Mouse (Mus musculus) pancreas, adult 10 weeks (tissue): ENCODE measurements around the gene Sgms2. TPM values are rescaled to one million over a fixed set of nuclear protein-coding genes. Genes with fewer than 3 reads are reported as not detected.

Source experiments
- polyA plus RNA-seq: library from polyadenylated mRNA; stranded (reverse); fragments of 350-450 nt; fragmentation: Illumina TruSeq; extraction: RNeasy Lipid Tissue Mini Kit (QIAGEN cat#74804); gene quantifications from one replicate; pipeline ENCODE4 v1.2.3, GENCODE M21; 2015; ENCODE audit warnings: low read depth, low replicate concordance; ENCODE audit not compliant: insufficient read depth

Gene Sgms2
- polyA plus RNA-seq, result 3.6 TPM

DNA sequence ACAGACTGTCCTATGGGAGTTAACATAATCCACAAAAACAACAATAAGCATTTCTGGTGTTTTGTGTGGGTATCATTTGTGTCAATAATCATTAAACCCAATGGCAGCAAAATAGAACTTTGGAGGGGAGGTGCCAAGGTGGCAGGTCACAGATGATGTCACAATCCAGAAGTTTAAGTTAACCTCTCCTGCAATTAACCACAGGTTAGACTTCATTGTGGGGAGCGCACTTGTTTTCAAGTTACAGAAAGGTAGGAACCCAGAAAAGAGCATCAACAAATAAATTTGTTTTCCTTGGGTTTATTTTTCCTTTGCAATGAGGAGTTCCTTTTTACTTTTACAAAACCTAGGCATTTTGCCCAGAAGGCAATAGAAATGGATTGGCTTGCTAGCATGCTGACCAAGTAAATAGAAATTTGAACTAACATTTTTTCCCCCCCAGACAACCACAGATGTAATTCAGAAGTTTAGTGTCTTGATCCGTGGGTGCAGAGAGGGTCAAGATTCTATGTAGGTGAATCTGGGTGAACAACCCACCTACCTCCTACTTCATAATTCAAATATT lies at the start of gene Sgms2:
TSS of gene Sgms2 (minus strand) at position 51 of the 565 bp plus-strand sequence.

DNA sequence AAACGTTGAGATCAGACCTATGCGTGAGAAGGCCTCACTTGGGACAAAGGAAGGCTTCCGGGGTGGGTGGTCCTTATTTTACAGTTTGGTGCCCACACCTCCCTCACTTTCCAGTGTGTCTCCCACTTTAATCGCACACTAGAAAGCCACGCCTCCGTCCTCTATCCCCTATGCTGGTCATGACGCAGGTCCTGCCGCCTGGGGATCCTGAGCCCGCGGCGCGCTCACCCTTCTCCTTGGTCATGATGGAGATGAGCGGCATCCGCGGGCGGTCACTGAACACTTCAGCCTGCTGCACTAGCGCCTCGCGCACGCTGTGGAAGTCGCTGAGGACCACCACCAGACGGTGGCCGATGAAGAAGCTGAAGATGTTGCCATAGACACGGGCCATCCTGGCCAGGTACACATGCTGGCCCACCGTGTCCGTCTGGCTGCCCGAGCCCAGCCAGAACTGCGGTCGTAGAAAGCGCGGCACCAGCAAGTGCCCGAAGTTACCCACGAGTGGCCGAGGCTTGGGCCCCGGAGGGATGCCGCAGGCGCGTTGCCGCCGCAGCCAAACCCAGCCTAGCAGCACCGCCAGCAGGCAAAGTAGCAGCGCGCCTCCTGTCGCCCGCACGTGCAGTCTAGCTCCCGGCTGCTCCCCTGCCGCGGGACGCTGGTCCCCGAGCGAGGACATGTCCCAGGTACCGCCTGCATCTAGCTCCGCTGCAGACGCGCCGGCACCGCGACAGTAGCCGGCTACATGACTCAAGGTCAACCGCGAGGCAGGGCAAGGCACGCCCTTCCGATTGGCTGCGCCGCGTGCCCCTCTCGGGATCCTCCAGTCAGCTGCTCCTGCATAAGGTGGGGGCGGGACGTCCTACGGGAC lies 188.5 kb downstream of the Sgms2 start, which contains the start of gene Cyp2u1:
TSS of gene Cyp2u1 (minus strand) at position 776 of the 868 bp plus-strand sequence.

DNA sequence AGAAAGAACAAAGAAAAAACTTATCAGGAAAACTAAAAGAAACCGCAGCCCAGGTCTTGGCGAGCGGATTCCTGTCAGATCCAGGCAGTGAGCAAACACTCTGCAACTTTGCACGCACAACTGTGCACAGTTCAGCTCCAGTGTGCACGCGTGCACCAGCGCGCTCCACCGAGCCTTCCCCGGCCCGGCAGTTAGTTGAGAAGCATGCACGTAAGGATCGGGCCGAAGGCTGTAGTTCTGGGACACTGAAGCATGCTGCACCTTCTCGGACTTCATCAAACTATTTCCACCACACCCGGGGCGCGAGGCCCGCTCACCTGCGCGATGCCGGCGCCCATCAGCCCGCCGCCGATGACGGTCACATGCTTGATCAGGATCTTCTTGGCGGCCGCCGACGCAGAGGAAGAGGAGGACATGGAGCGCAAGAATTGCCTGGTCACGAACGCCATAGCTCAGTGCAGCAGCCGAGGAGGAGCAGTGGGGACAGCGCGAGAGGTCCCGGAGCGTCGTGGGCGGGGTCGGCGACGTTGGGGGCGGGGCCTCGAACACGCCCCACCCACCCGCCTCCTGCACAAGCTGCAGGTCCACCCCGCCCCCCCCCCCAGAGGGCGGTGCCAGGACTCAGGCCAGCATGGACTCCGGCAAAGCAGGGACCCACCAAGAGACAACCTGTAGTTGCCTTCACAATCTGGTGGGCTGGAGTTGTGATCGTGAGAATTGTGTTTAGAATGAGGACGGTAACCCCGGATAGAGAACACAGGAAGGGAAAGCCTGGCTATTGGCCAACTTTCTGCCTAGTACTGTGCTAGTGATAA lies 219.4 kb downstream of the Sgms2 start, which contains the start of gene Hadh:
TSS of gene Hadh (minus strand) at position 543 of the 815 bp plus-strand sequence.

Other genes starting within 250 kb of the Sgms2 start
- gene Hadh, start 219.3 kb downstream of the Sgms2 start, polyA plus RNA-seq, result 44.7 TPM
- 0.54 TPM for gene Cyp2u1, start 188.2 kb downstream of the Sgms2 start, polyA plus RNA-seq
- gene Papss1, start 73.4 kb upstream of the Sgms2 start, polyA plus RNA-seq, result 7.3 TPM